In genomic region chr5:124499001-124499400, GRCm38 (mm10) we compare ENCODE assay signal across 12 mouse cellular contexts. TPM values are rescaled to one million over a fixed set of nuclear protein-coding genes. Genes with fewer than 3 reads are reported as not detected.
A peak's percentile ranks its signal among the peaks of the same experiment; 100 is the strongest.
DNase-seq lines count a peak whose midpoint lies in the region; ATAC-seq and TF ChIP-seq lines count a peak whose summit lies in the region.
"Had no signal": no experiment of that assay in that cellular context is flagged by ENCODE, and none has a peak within 500 bp of the region (broad histone marks: within the 10 kb centered on the region; RNA-seq: fewer than 3 reads in every experiment).

No protein-coding gene starts in this region.

- no peaks in the 10 kb centered on the region for H3K27me3 ChIP-seq in heart, embryonic 14.5 days (ENCODE audit: control insufficient read depth, insufficient read depth, low read length)
- no peaks in the 10 kb centered on the region for H3K27me3 ChIP-seq in lung, postnatal 0 days (replicated peaks; ENCODE audit: insufficient read depth, low read length)
- H3K27me3 ChIP-seq: hindbrain, embryonic 15.5 days; limb, embryonic 13.5 days had no signal

- H3K4me1 ChIP-seq in heart, embryonic 14.5 days (ENCODE audit: control insufficient read depth in 2 of 2, insufficient read depth in 2 of 2, low read length in 2 of 2) = peaks cover 11 to 16% of the 10 kb centered on the region in 2 experiments
- 0 out of 2 replicates have a peak, but pooled peaks cover 6% of the 10 kb centered on the region for H3K4me1 ChIP-seq in lung, postnatal 0 days (ENCODE audit: insufficient read depth, low read depth, low read length)
- H3K4me1 ChIP-seq: hindbrain, embryonic 15.5 days; limb, embryonic 13.5 days had no signal

- peaks cover 76% of the 10 kb centered on the region for H3K36me3 ChIP-seq in heart, embryonic 14.5 days (ENCODE audit: control insufficient read depth, insufficient read depth, low read length)
- peaks cover 13% of the 10 kb centered on the region; the same call in 1 of the 2 replicates for H3K36me3 ChIP-seq in lung, postnatal 0 days (ENCODE audit: insufficient read depth, low read length)

- no peak overlapping the region for H3K4me2 ChIP-seq in heart, embryonic 14.5 days (ENCODE audit: low read length)
- no peak overlapping the region for H3K4me2 ChIP-seq in lung, postnatal 0 days (replicated peaks; ENCODE audit: low read depth, low read length)
- H3K4me2 ChIP-seq: hindbrain, embryonic 15.5 days; limb, embryonic 13.5 days had no signal

- no peak for ATAC-seq in heart, embryonic 14.5 days (ENCODE audit: insufficient number of reproducible peaks, insufficient read depth, low FRiP score, low read depth)
- ATAC-seq in lung, postnatal 0 days = no peak
- peak; percentile 21; the same call in 1 of the 2 replicates for ATAC-seq in megakaryocyte progenitor cell, adult 5-6 weeks (replicated peaks; ENCODE audit: poor library complexity)

- no peak for DNase-seq in heart, adult 8-10 months (ENCODE audit: low spot score)
- DNase-seq in lung, postnatal 0 days (ENCODE audit: low spot score) = no peak
- no peak for DNase-seq in lung, postnatal 14 days
- peak; percentile 69 for DNase-seq in embryo, embryonic 10.5 days (ENCODE audit: low spot score)
- no peak for DNase-seq in layer of hippocampus, postnatal 25 days (ENCODE audit: extremely low spot score in 1 of 2, low spot score in 1 of 2)
- DNase-seq: kidney, adult 9 months; right cerebral cortex, adult 18-20 months; thymus, postnatal 14 days had no signal

- no peak overlapping the region for H3K9ac ChIP-seq in heart, embryonic 14.5 days (ENCODE audit: low read length)
- H3K9ac ChIP-seq in lung, postnatal 0 days (replicated peaks; ENCODE audit: low read depth) = no peak overlapping the region
- H3K9ac ChIP-seq: hindbrain, embryonic 15.5 days; limb, embryonic 13.5 days had no signal

- peak overlapping the region; percentile 75 to 83 for H3K27ac ChIP-seq in heart, embryonic 14.5 days (replicated peaks in 1 of 2; ENCODE audit: control insufficient read depth in 1 of 2, insufficient read depth in 1 of 2, low read depth in 2 of 2, low read length in 2 of 2)
- H3K27ac ChIP-seq in lung, postnatal 0 days (ENCODE audit: low read length) = peak overlapping the region; percentile 58
- H3K27ac ChIP-seq: hindbrain, embryonic 15.5 days; limb, embryonic 13.5 days had no signal

- no peak for TF ChIP-seq CTCF in lung, postnatal 0 days (IDR thresholded peaks at IDR 0.05)

- 33% methylated on average over 5 of the region's 5 CpGs for WGBS in heart, embryonic 14.5 days
- 55% methylated on average over 5 of the region's 5 CpGs for WGBS in lung, postnatal 0 days

- no peak for TF ChIP-seq EP300 in lung, postnatal 0 days (IDR thresholded peaks at IDR 0.05)

- H3K4me3 ChIP-seq in heart, embryonic 14.5 days (ENCODE audit: control insufficient read depth in 1 of 2, insufficient read depth in 1 of 2, low read depth in 1 of 2, low read length in 2 of 2) = no peak overlapping the region
- H3K4me3 ChIP-seq in lung, postnatal 0 days (ENCODE audit: low read depth, low read length) = no peak overlapping the region
- H3K4me3 ChIP-seq: hindbrain, embryonic 15.5 days; limb, embryonic 13.5 days had no signal

- no peaks in the 10 kb centered on the region for H3K9me3 ChIP-seq in heart, embryonic 14.5 days (ENCODE audit: control insufficient read depth, low read length)
- no peaks in the 10 kb centered on the region for H3K9me3 ChIP-seq in lung, postnatal 0 days (ENCODE audit: low read length)
- H3K9me3 ChIP-seq: hindbrain, embryonic 15.5 days; limb, embryonic 13.5 days had no signal

RNA-seq across cellular contexts. Expression of gene Snrnp35, which starts 16.1 kb away (rescaled TPM):
- 9.6 and 11.5 TPM in 2 replicates for polyA plus RNA-seq in heart, embryonic 14.5 days (2014; fragmentation: Nextera tagmentation; extraction: Ambion mirVana)
- 10 to 100 TPM; 12.9 to 19.0 (median 14.6) TPM for total RNA-seq in heart, adult 8-10 months (2022)
- polyA plus RNA-seq in lung, postnatal 0 days (2015; fragmentation: Nextera tagmentation; extraction: Ambion mirVana) = 11.7 and 12.8 TPM in 2 replicates
- total RNA-seq in megakaryocyte progenitor cell, adult 5-6 weeks (2015) = 2.8 and 6.4 TPM in 2 replicates
- 5.4 and 9.0 TPM in 2 replicates for total RNA-seq in megakaryocyte progenitor cell, adult 5-6 weeks (2017)
- total RNA-seq in layer of hippocampus, postnatal 25 days (2021) = 10 to 100 TPM; 20.6 to 25.9 TPM

RNA-seq across cellular contexts. Expression of gene Rilpl2, which starts 20.8 kb away (rescaled TPM):
- polyA plus RNA-seq in heart, embryonic 14.5 days (2014; fragmentation: Nextera tagmentation; extraction: Ambion mirVana) = 14.0 and 17.1 TPM in 2 replicates
- total RNA-seq in heart, adult 8-10 months (2022) = 1 to 10 TPM; 7.0 to 7.8 (median 7.4) TPM
- 31.5 and 32.7 TPM in 2 replicates for polyA plus RNA-seq in lung, postnatal 0 days (2015; fragmentation: Nextera tagmentation; extraction: Ambion mirVana)
- 49.0 and 63.6 TPM in 2 replicates for total RNA-seq in megakaryocyte progenitor cell, adult 5-6 weeks (2015)
- 45.2 and 50.1 TPM in 2 replicates for total RNA-seq in megakaryocyte progenitor cell, adult 5-6 weeks (2017)
- total RNA-seq in layer of hippocampus, postnatal 25 days (2021) = 10 to 100 TPM; 18.7 to 22.7 TPM

RNA-seq across cellular contexts. Expression of gene Rilpl1, which starts 32.2 kb away (rescaled TPM):
- 27.2 and 28.3 TPM in 2 replicates for polyA plus RNA-seq in heart, embryonic 14.5 days (2014; fragmentation: Nextera tagmentation; extraction: Ambion mirVana)
- 100 to 1,000 TPM; 179 to 263 (median 215) TPM for total RNA-seq in heart, adult 8-10 months (2022)
- 24.4 and 26.6 TPM in 2 replicates for polyA plus RNA-seq in lung, postnatal 0 days (2015; fragmentation: Nextera tagmentation; extraction: Ambion mirVana)
- total RNA-seq in megakaryocyte progenitor cell, adult 5-6 weeks (2015) = 0.54 TPM in 1 of 2 replicates, not detected in the other
- 0.21 and 0.61 TPM in 2 replicates for total RNA-seq in megakaryocyte progenitor cell, adult 5-6 weeks (2017)
- 10 to 100 TPM; 57.4 to 62.4 TPM for total RNA-seq in layer of hippocampus, postnatal 25 days (2021)

RNA-seq across cellular contexts. Expression of gene Tmed2, which starts 41.5 kb away (rescaled TPM):
- 437 and 446 TPM in 2 replicates for polyA plus RNA-seq in heart, embryonic 14.5 days (2014; fragmentation: Nextera tagmentation; extraction: Ambion mirVana)
- total RNA-seq in heart, adult 8-10 months (2022) = 100 to 1,000 TPM; 164 to 190 (median 179) TPM
- polyA plus RNA-seq in lung, postnatal 0 days (2015; fragmentation: Nextera tagmentation; extraction: Ambion mirVana) = 478 and 479 TPM in 2 replicates
- 851 and 960 TPM in 2 replicates for total RNA-seq in megakaryocyte progenitor cell, adult 5-6 weeks (2015)
- 795 and 1,001 TPM in 2 replicates for total RNA-seq in megakaryocyte progenitor cell, adult 5-6 weeks (2017)
- total RNA-seq in layer of hippocampus, postnatal 25 days (2021) = 100 to 1,000 TPM in 1 of 2 experiments, 10 to 100 TPM in 1; 90.0 to 104 TPM

RNA-seq across cellular contexts. Expression of gene Ddx55, which starts 53.7 kb away (rescaled TPM):
- 6.5 and 8.3 TPM in 2 replicates for polyA plus RNA-seq in heart, embryonic 14.5 days (2014; fragmentation: Nextera tagmentation; extraction: Ambion mirVana)
- 1 to 10 TPM; 4.2 to 6.6 (median 5.5) TPM for total RNA-seq in heart, adult 8-10 months (2022)
- 6.3 and 6.7 TPM in 2 replicates for polyA plus RNA-seq in lung, postnatal 0 days (2015; fragmentation: Nextera tagmentation; extraction: Ambion mirVana)
- 13.7 and 15.3 TPM in 2 replicates for total RNA-seq in megakaryocyte progenitor cell, adult 5-6 weeks (2015)
- total RNA-seq in megakaryocyte progenitor cell, adult 5-6 weeks (2017) = 15.2 and 15.7 TPM in 2 replicates
- total RNA-seq in layer of hippocampus, postnatal 25 days (2021) = 10 to 100 TPM; 23.7 to 31.3 TPM

Comparison
In these comparisons a context has a peak if more than half of its experiments do, and no peak if none do; other contexts are left out.
1. RNA of gene Rilpl1, which starts 32.2 kb away (total RNA-seq): 179 to 263 TPM in heart, adult 8-10 months and 57.4 to 62.4 TPM in layer of hippocampus, postnatal 25 days; 0.21 to 0.61 TPM in megakaryocyte progenitor cell, adult 5-6 weeks; every median in the first group is over 10 times any median in the second.